Mouse (Mus musculus) liver, embryonic 15.5 days (tissue): ENCODE results near the gene Cfl2. TPM values are rescaled to one million over a fixed set of nuclear protein-coding genes. Genes with fewer than 3 reads are reported as not detected.
"Not testable (repeated sequence)": the region's sequence is repeated elsewhere in the genome, so short reads cannot be mapped to it uniquely, and the experiment has no call there.

Source experiments
- ATAC-seq: fragments of 200-750 bp; cut with Nextera tagmentation; 2 replicates; pipeline ENCODE4 v1.8.0; 2017; ENCODE audit warnings: moderate number of reproducible peaks, mild to moderate bottlenecking, moderate library complexity; ENCODE audit not compliant: insufficient read depth
- H3K27ac ChIP-seq: fragments of 300-500 bp; sonication (generic); replicated peaks from 2 replicates; pipeline ENCODE4 v1.5.1; 2015; ENCODE audit warnings: mild to moderate bottlenecking, inconsistent platforms
- H3K27me3 ChIP-seq: fragments of 300-500 bp; sonication (generic); 2 replicates; pipeline ENCODE4 v1.6.1; 2015; ENCODE audit warnings: mild to moderate bottlenecking, inconsistent platforms
- H3K36me3 ChIP-seq: fragments of 300-500 bp; sonication (generic); replicated peaks from 2 replicates; pipeline ENCODE4 v1.6.1; 2015; ENCODE audit warnings: moderate library complexity, mild to moderate bottlenecking, inconsistent platforms
- H3K4me1 ChIP-seq: fragments of 300-500 bp; sonication (generic); replicated peaks from 2 replicates; pipeline ENCODE4 v1.6.1; 2015; ENCODE audit warnings: inconsistent platforms
- H3K4me2 ChIP-seq: fragments of 300-500 bp; sonication (generic); 2 replicates; pipeline ENCODE4 v1.6.1; 2015; ENCODE audit warnings: moderate library complexity, mild to moderate bottlenecking, inconsistent platforms
- H3K4me3 ChIP-seq: fragments of 300-500 bp; sonication (generic); replicated peaks from 2 replicates; pipeline ENCODE4 v1.5.1; 2015; ENCODE audit warnings: mild to moderate bottlenecking, inconsistent platforms
- H3K9ac ChIP-seq: fragments of 300-500 bp; sonication (generic); 2 replicates; pipeline ENCODE4 v1.6.1; 2015; ENCODE audit warnings: moderate library complexity, mild to moderate bottlenecking, inconsistent platforms
- H3K9me3 ChIP-seq: fragments of 300-500 bp; sonication (generic); replicated peaks from 2 replicates; pipeline ENCODE4 v1.6.1; 2016; ENCODE audit warnings: inconsistent platforms
- WGBS: fragments of 180-500 bp; shearing (Covaris S2); methylation state at CpG from one replicate; pipeline ENCODE4 v1.1.7; 2015; ENCODE audit warnings: mixed read lengths; ENCODE audit not compliant: insufficient replicate concordance; 5-methylcytosine and 5-hydroxymethylcytosine counted together
- polyA plus RNA-seq: library from polyadenylated mRNA; unstranded; fragments of >200 nt; fragmentation: Nextera tagmentation; extraction: Ambion mirVana; gene quantifications from 2 replicates; pipeline ENCODE4 v1.2.1, GENCODE M21; 2015

Gene Cfl2
- polyA plus RNA-seq, 1 experiment from 2014 or later: 40.4 TPM

DNA sequence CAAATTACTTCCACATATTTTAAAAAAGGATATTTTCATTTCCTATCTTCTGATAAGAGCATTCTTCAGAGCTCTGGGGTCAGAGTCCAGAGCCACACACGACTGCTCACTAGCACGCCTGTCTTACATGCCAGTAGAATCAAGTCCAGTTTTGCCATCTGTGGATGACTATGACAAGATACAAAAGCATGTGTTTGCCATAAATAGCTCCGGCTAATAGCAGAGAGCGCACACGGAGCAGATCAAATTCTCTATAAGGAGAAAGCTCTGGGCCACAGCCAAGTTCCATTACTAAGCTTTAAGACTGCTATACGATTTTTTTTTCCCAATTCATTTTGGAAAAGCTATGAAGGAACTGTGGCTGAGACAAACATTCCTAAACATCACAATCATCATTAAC lies 3.1 kb downstream of the Cfl2 start:
- peaks cover 30% of the 10 kb centered on the region for H3K36me3 ChIP-seq
- no peak overlapping the region for H3K27ac ChIP-seq
- peaks cover 19% of the 10 kb centered on the region for H3K4me1 ChIP-seq
- no peaks in the 10 kb centered on the region for H3K9me3 ChIP-seq
- no peak overlapping the region for H3K4me2 ChIP-seq
- WGBS: 75% methylated on average over 6 of the region's 6 CpGs
- H3K4me3 ChIP-seq: no peak overlapping the region
- H3K27me3 ChIP-seq: no peaks in the 10 kb centered on the region
- ATAC-seq: no peak
- no peak overlapping the region for H3K9ac ChIP-seq

DNA sequence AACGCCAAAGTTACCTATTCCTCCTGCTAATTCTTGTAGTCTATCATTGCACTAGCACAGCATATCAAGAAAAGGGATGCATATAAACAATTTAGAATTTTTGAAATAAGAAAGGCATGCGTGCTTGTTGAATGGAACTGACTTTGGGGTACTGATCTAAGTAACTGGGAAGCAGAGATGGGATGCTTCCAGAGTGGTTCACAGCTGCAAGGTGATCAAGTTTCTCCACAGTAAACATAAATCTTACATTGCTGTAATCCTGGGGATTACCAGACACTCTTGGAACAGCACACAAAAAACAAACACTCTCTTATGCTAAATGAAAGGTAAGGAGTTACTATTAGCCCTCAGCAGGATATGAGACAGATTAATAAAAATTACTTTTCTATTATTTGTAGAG lies 12.1 kb downstream of the Cfl2 start:
- H3K4me1 ChIP-seq: no peaks in the 10 kb centered on the region
- no peak for ATAC-seq
- H3K9ac ChIP-seq: no peak overlapping the region
- H3K4me3 ChIP-seq: no peak overlapping the region
- no peak overlapping the region for H3K27ac ChIP-seq
- no peaks in the 10 kb centered on the region for H3K36me3 ChIP-seq
- no peaks in the 10 kb centered on the region for H3K27me3 ChIP-seq
- no peak overlapping the region for H3K4me2 ChIP-seq
- H3K9me3 ChIP-seq: no peaks in the 10 kb centered on the region
- 78% methylated on average over 2 of the region's 2 CpGs for WGBS

DNA sequence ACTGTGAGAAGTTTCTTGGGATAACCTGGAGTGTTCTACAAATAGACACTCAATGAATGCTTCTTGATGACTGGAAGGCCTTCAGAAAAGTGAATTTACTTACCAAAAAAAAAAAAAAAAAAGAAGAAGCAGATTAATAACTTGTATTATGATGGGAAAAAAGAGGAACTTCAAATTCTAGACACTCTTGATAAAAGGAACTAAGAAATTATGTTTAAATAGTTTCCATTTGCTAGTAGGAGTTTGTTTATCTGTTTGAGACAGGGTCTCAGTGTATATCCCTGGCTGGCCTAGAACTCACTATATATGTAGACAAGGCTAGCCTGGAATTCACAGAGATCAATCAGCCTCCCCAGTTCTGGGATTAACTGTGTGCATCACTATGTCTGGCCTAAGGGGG lies 18.3 kb downstream of the Cfl2 start:
- Histone ChIP-seq H3K4me1 (no peaks in the 10 kb centered on the region), H3K9me3 (no peaks in the 10 kb centered on the region), H3K27me3 (no peaks in the 10 kb centered on the region), H3K27ac (no peak overlapping the region), H3K4me3 (no peak overlapping the region), H3K36me3 (no peaks in the 10 kb centered on the region), H3K9ac (no peak overlapping the region), H3K4me2 (no peak overlapping the region)
- ATAC-seq: no peak

DNA sequence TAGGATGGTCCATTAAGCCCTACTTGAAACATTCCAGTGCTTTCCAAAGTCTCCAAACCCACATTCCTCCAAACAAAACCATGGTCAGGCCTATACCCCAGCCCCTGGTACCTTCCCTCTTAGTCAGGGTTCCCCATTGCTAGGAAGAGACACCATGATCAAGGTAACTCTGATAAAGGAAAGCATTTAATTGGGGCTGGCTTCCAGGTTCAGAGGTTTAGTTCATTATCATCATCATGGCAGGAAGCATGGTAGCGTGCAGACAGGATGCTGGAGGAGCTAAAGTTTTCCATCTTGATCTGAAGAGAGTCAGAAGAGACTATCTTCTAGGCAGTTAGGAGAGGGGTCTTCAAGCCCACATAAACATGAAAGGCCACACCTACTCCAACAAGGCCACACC lies 21.1 kb downstream of the Cfl2 start:
- H3K9me3 ChIP-seq: no peaks in the 10 kb centered on the region
- H3K9ac ChIP-seq: no peak overlapping the region
- no peaks in the 10 kb centered on the region for H3K27me3 ChIP-seq
- 69% methylated on average over 1 of the region's 1 CpGs for WGBS
- H3K4me1 ChIP-seq: no peaks in the 10 kb centered on the region
- no peak for ATAC-seq
- no peak overlapping the region for H3K4me2 ChIP-seq
- no peaks in the 10 kb centered on the region for H3K36me3 ChIP-seq
- no peak overlapping the region for H3K27ac ChIP-seq
- no peak overlapping the region for H3K4me3 ChIP-seq

DNA sequence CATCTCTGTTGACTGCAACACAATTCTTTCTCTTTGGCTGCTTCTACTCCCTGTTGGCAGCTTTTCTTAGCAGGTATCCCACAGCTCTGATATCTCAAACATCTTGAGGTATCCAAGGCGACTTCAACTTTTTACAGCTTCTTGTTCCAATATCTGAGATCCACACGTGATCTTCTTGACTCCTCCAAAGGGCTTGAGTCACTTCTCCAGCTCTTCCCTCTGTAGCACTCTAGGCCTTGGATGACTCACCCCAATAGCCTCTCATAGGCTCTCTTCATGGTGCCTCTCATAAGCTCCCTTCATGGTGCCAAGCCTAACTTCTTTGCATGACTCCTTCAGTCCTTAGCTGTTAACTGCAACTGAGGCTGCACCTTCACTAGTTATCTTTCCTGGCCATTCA lies 22.9 kb downstream of the Cfl2 start:
- H3K4me2 ChIP-seq: no peak overlapping the region
- H3K27me3 ChIP-seq: no peaks in the 10 kb centered on the region
- H3K9ac ChIP-seq: no peak overlapping the region
- H3K4me1 ChIP-seq: 0 out of 2 replicates have a peak, but pooled peaks cover 8% of the 10 kb centered on the region
- no peak overlapping the region for H3K4me3 ChIP-seq
- H3K27ac ChIP-seq: no peak overlapping the region
- no peaks in the 10 kb centered on the region for H3K36me3 ChIP-seq
- WGBS: 55% methylated on average over 2 of the region's 2 CpGs
- ATAC-seq: no peak
- no peaks in the 10 kb centered on the region for H3K9me3 ChIP-seq

DNA sequence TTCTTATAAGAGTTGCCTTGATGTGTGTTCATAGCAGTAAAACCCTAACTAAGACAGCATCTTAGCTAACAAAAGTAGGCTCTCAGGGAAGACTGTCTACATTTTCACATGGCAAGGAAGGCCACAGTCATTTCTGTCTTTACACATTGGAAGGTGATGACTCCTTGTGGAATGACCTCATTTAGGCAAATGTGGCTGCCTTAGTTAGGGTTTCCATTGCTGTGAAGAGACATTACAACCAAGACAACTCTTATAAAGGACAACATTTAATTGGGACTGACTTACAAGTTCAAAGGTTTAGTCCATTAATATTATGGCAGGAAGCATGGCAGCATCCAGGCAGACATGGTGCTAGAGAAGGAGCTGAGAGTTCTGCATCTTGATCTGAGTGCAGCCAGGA lies 23.7 kb downstream of the Cfl2 start:
- H3K4me1 ChIP-seq: 0 out of 2 replicates have a peak, but pooled peaks cover 10% of the 10 kb centered on the region
- no peak overlapping the region for H3K9ac ChIP-seq
- no peaks in the 10 kb centered on the region for H3K27me3 ChIP-seq
- no peaks in the 10 kb centered on the region for H3K9me3 ChIP-seq
- ATAC-seq: no peak
- H3K36me3 ChIP-seq: no peaks in the 10 kb centered on the region
- H3K4me3 ChIP-seq: no peak overlapping the region
- H3K4me2 ChIP-seq: no peak overlapping the region
- H3K27ac ChIP-seq: no peak overlapping the region

DNA sequence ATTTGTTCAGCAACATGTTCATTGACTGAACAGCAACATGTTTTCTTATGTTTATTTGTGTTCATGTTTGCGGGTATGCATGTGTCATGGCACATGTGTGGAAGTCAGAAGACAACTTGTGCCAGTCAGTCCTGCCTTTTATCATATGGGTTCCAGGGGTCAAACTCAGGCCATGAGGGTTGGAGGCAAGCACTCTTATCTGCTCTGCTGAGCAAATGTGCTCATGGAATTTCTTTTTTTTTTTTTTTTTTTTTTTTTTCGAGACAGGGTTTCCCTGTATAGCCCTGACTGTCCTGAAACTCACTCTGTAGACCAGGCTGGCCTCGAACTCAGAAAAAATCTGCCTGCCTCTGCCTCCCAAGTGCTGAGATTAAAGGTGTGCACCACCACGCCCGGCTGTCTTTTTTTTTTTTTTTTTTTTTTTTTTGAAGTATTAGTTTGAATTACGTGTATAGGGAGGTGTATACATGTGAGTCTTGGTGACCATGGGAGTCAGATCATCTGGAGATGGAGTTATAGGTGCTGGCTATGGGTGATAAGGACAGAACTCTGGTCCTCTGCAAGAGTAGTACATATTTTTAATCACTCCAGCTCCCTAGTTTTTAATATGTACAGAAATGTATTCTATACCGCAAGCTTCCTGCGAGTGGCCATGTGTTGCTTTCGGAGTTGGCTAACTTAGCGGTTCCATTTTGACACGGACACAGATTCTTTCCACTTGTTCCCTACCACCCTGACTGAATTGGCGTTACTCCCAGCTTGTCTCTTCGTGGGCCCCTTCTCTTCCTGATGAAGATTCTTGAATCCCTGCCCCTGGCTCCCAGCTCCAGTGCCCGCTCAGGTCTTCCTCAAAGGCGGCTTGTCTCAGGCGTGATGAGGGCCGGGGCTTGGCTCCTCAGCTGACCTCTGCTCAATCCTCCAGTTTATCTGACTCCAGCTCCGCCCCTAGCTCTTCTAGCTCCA lies 26.8 kb downstream of the Cfl2 start:
- H3K4me2 ChIP-seq: no peak overlapping the region; the same call in 1 of the 2 replicates
- 66% methylated on average over 18 of the region's 18 CpGs for WGBS
- H3K9ac ChIP-seq: no peak overlapping the region
- peak overlapping the region; percentile 42; the same call in 1 of the 2 replicates for H3K4me3 ChIP-seq
- H3K9me3 ChIP-seq: no peaks in the 10 kb centered on the region
- H3K27me3 ChIP-seq: no peaks in the 10 kb centered on the region
- ATAC-seq: no peak
- H3K4me1 ChIP-seq: 0 out of 2 replicates have a peak, but pooled peaks cover 10% of the 10 kb centered on the region
- H3K36me3 ChIP-seq: no peaks in the 10 kb centered on the region
- H3K27ac ChIP-seq: no peak overlapping the region

DNA sequence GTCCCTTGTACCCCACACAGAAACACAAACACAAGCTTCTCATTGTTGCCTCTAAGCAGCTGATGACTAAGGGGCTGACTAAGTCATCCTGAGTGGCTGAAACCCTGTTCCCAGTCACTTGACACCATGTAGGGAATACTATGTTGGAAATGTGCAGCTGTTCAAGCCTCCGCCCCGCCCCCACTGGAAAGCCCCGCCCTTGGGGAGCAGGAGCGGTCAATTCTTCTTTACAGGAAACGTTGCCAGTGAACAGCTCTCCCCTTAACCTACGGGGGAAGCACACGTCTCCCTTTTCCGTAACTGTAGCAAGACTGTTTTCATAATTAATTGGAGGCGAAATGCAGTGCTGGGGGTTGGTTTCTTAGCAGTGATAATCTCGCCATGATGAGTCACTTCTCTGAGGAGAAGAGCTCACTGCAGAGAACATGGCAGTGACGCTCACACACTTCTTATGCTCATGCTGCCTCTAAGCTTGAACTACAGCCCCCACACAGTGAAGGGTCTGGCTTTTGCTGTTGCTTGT lies 27.7 kb downstream of the Cfl2 start:
- Histone ChIP-seq H3K4me2 (peak overlapping the region; percentile 63), H3K27ac (no peak overlapping the region), H3K4me1 (0 out of 2 replicates have a peak, but pooled peaks cover 10% of the 10 kb centered on the region), H3K36me3 (no peaks in the 10 kb centered on the region), H3K9ac (no peak overlapping the region), H3K27me3 (no peaks in the 10 kb centered on the region), H3K9me3 (no peaks in the 10 kb centered on the region), H3K4me3 (peak overlapping the region; percentile 42)
- no peak for ATAC-seq
- 5% methylated on average over 11 of the region's 11 CpGs for WGBS

DNA sequence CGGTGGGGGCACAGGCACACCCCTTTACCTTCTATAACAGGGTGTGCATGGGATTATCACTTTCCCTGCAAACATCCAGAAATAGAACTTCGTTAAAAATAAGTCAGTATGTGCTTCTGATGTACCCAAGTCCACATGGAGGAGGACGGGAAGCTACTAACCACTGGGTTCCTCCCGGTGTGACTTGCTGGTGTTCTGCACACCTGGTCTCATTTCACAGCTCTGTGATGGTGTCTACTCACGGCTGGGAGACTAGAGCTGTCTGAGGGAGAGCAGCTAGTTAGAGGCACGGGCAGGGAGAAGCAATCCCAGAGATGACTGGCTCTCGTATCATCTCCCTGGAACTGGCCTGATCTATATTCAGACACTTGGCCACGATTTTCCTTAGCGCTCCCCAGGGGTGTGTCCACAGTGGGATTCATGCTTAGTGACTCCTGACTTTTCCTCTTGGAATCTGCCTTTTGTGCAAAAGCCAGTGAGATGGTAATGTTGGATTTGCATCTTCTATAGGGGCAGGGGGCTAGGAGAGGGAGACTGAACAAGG lies 28.7 kb downstream of the Cfl2 start:
- 56% methylated on average over 9 of the region's 9 CpGs for WGBS
- ATAC-seq: no peak
- H3K4me3 ChIP-seq: no peak overlapping the region

DNA sequence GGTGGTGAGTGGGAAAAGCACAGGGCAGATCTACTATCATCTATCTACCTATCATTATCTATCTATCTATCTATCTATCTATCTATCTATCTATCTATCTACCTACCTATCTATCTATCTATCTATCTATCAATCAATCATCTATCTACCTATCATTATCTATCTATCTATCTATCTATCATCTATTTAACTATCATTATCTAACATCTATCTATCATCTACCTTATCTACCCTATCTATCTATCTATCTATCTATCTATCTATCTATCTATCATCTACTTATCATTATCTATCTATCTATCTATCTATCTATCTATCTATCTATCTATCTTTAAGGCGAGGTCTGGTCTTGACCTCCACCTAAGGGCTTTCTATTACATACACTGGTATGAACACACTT lies 30.8 kb downstream of the Cfl2 start:
- not testable (repeated sequence) for ATAC-seq, H3K27ac ChIP-seq, H3K4me2 ChIP-seq, H3K9ac ChIP-seq, H3K27me3 ChIP-seq, H3K36me3 ChIP-seq, H3K4me3 ChIP-seq, H3K9me3 ChIP-seq
- 0 out of 2 replicates have a peak, but pooled peaks cover 10% of the 10 kb centered on the region for H3K4me1 ChIP-seq
- 52% methylated on average over 1 of the region's 1 CpGs for WGBS

More for the DNA sequence above, 28.7 kb downstream of the Cfl2 start:
- no peak overlapping the region for H3K4me2 ChIP-seq
- H3K27ac ChIP-seq: no peak overlapping the region
- no peaks in the 10 kb centered on the region for H3K9me3 ChIP-seq
- no peaks in the 10 kb centered on the region for H3K27me3 ChIP-seq
- no peak overlapping the region for H3K9ac ChIP-seq
- 0 out of 2 replicates have a peak, but pooled peaks cover 10% of the 10 kb centered on the region for H3K4me1 ChIP-seq
- no peaks in the 10 kb centered on the region for H3K36me3 ChIP-seq

DNA sequence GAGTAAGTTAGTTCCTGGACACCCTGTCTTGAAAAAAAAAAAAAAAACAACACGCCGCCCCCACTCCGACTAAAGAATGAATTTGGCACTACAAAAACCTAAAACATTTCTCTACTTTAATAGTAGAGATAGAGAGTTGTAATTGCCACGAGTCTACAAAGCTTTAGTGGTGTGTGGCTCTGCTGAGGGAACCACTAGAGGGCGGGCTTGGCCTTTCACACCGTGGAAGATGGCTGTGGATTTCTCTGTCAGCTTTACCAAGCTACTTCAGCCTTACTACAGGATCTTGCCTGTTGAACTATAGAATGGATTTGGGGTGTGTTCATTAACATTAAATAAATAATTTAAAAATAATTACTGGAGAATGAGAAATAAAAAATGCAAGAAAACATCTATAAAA lies 32.1 kb downstream of the Cfl2 start:
- no peak for ATAC-seq
- Histone ChIP-seq H3K27me3 (no peaks in the 10 kb centered on the region), H3K4me2 (no peak overlapping the region), H3K4me1 (0 out of 2 replicates have a peak, but pooled peaks cover 10% of the 10 kb centered on the region), H3K36me3 (no peaks in the 10 kb centered on the region), H3K4me3 (no peak overlapping the region), H3K9me3 (no peaks in the 10 kb centered on the region), H3K27ac (no peak overlapping the region), H3K9ac (no peak overlapping the region)
- WGBS: 6% methylated on average over 6 of the region's 6 CpGs
